Mouse (Mus musculus): ENCODE results near the gene Exoc4. TPM values are rescaled to one million over a fixed set of nuclear protein-coding genes. Genes with fewer than 3 reads are reported as not detected.

Gene Exoc4
- polyA plus RNA-seq, 1 experiment: 40.1 TPM

GRCm38 (mm10) chr6:33993842-33994241, 745.0 kb downstream of the Exoc4 start:
- Histone ChIP-seq H3ac (ENCODE audit: control insufficient read depth, insufficient read length) (no peak overlapping the region), H3K79me2 (ENCODE audit: control insufficient read depth, insufficient read depth) (no peaks in the 10 kb centered on the region), H3K27me3 (ENCODE audit: control insufficient read depth, insufficient read depth, insufficient read length) (peaks cover 7% of the 10 kb centered on the region), H3K4me2 (ENCODE audit: low read depth) (no peak overlapping the region), H3K4me3 (no peak overlapping the region), H3K36me3 (ENCODE audit: control insufficient read depth, insufficient read depth) (no peaks in the 10 kb centered on the region)
- no peak for TF ChIP-seq TCF3 (IDR thresholded peaks at IDR 0.05; ENCODE audit: insufficient read length, low read depth)

GRCm38 (mm10) chr6:33998590-33998989, 749.7 kb downstream of the Exoc4 start:
- Histone ChIP-seq H3K79me2 (ENCODE audit: control insufficient read depth, insufficient read depth) (no peaks in the 10 kb centered on the region), H3K27me3 (ENCODE audit: control insufficient read depth, insufficient read depth, insufficient read length) (peaks cover 7% of the 10 kb centered on the region), H3K4me2 (ENCODE audit: low read depth) (no peak overlapping the region), H3K36me3 (ENCODE audit: control insufficient read depth, insufficient read depth) (no peaks in the 10 kb centered on the region), H3ac (ENCODE audit: control insufficient read depth, insufficient read length) (no peak overlapping the region), H3K4me3 (no peak overlapping the region)
- TF ChIP-seq REST (IDR thresholded peaks at IDR 0.05; ENCODE audit: insufficient read depth, insufficient read length) (no peak), MYOD1 (IDR thresholded peaks at IDR 0.05; ENCODE audit: control insufficient read depth in 1 of 3, insufficient read length in 2 of 3, low read depth in 2 of 3) (no peak), POLR2A (IDR thresholded peaks at IDR 0.05; ENCODE audit: insufficient read length, low read depth) (no peak), CEBPB (IDR thresholded peaks at IDR 0.05; ENCODE audit: insufficient read depth, poor library complexity, severe bottlenecking) (no peak), MYOG (IDR thresholded peaks at IDR 0.05; ENCODE audit: control insufficient read depth in 1 of 3, insufficient read depth in 1 of 3, insufficient read length in 2 of 3, low read depth in 2 of 3) (no peak), USF1 (IDR thresholded peaks at IDR 0.05; ENCODE audit: low read depth) (no peak), TCF3 (IDR thresholded peaks at IDR 0.05; ENCODE audit: insufficient read length, low read depth) (no peak), SRF (IDR thresholded peaks at IDR 0.05; ENCODE audit: control insufficient read depth, insufficient read length, low read depth) (no peak), POLR2AphosphoS2 (IDR thresholded peaks at IDR 0.05; ENCODE audit: insufficient read length, low read depth) (no peak), TCF12 (IDR thresholded peaks at IDR 0.05; ENCODE audit: insufficient read depth, poor library complexity, severe bottlenecking) (no peak), MAX (IDR thresholded peaks at IDR 0.05; ENCODE audit: low read depth) (no peak), E2F4 (IDR thresholded peaks at IDR 0.05; ENCODE audit: insufficient read depth) (no peak)

- peaks cover 7% of the 10 kb centered on the region for H3K27me3 ChIP-seq (ENCODE audit: control insufficient read depth, insufficient read depth, insufficient read length)
- H3ac ChIP-seq (ENCODE audit: control insufficient read depth, insufficient read length): no peak overlapping the region
- no peaks in the 10 kb centered on the region for H3K79me2 ChIP-seq (ENCODE audit: control insufficient read depth, insufficient read depth)
- H3K36me3 ChIP-seq (ENCODE audit: control insufficient read depth, insufficient read depth): no peaks in the 10 kb centered on the region
- TF ChIP-seq MYOG (IDR thresholded peaks at IDR 0.05; ENCODE audit: control insufficient read depth in 1 of 3, insufficient read depth in 1 of 3, insufficient read length in 2 of 3, low read depth in 2 of 3) (no peak), TCF12 (IDR thresholded peaks at IDR 0.05; ENCODE audit: insufficient read depth, poor library complexity, severe bottlenecking) (no peak), TCF3 (IDR thresholded peaks at IDR 0.05; ENCODE audit: insufficient read length, low read depth) (no peak), MAX (IDR thresholded peaks at IDR 0.05; ENCODE audit: low read depth) (no peak), USF1 (IDR thresholded peaks at IDR 0.05; ENCODE audit: low read depth) (no peak), E2F4 (IDR thresholded peaks at IDR 0.05; ENCODE audit: insufficient read depth) (no peak)
- no peak overlapping the region for H3K4me2 ChIP-seq (ENCODE audit: low read depth)
- H3K4me3 ChIP-seq: no peak overlapping the region
Measured at GRCm38 (mm10) chr6:33999530-33999929, 750.6 kb downstream of the Exoc4 start.

- Histone ChIP-seq H3K4me3 (no peak overlapping the region), H3ac (ENCODE audit: control insufficient read depth, insufficient read length) (no peak overlapping the region), H3K36me3 (ENCODE audit: control insufficient read depth, insufficient read depth) (no peaks in the 10 kb centered on the region), H3K79me2 (ENCODE audit: control insufficient read depth, insufficient read depth) (no peaks in the 10 kb centered on the region), H3K4me2 (ENCODE audit: low read depth) (no peak overlapping the region), H3K27me3 (ENCODE audit: control insufficient read depth, insufficient read depth, insufficient read length) (no peaks in the 10 kb centered on the region)
- TF ChIP-seq TCF12 (IDR thresholded peaks at IDR 0.05; ENCODE audit: insufficient read depth, poor library complexity, severe bottlenecking) (no peak), POLR2AphosphoS2 (IDR thresholded peaks at IDR 0.05; ENCODE audit: insufficient read length, low read depth) (no peak), MYOD1 (IDR thresholded peaks at IDR 0.05; ENCODE audit: control insufficient read depth in 1 of 3, insufficient read length in 2 of 3, low read depth in 2 of 3) (no peak), MAX (IDR thresholded peaks at IDR 0.05; ENCODE audit: low read depth) (no peak), CEBPB (IDR thresholded peaks at IDR 0.05; ENCODE audit: insufficient read depth, poor library complexity, severe bottlenecking) (no peak), TCF3 (IDR thresholded peaks at IDR 0.05; ENCODE audit: insufficient read length, low read depth) (no peak), MYOG (IDR thresholded peaks at IDR 0.05; ENCODE audit: control insufficient read depth in 1 of 3, insufficient read depth in 1 of 3, insufficient read length in 2 of 3, low read depth in 2 of 3) (no peak), SRF (IDR thresholded peaks at IDR 0.05; ENCODE audit: control insufficient read depth, insufficient read length, low read depth) (no peak), USF1 (IDR thresholded peaks at IDR 0.05; ENCODE audit: low read depth) (no peak), POLR2A (IDR thresholded peaks at IDR 0.05; ENCODE audit: insufficient read length, low read depth) (no peak), REST (IDR thresholded peaks at IDR 0.05; ENCODE audit: insufficient read depth, insufficient read length) (no peak), E2F4 (IDR thresholded peaks at IDR 0.05; ENCODE audit: insufficient read depth) (no peak)
Measured at GRCm38 (mm10) chr6:34000644-34001043, 751.8 kb downstream of the Exoc4 start.

DNA sequence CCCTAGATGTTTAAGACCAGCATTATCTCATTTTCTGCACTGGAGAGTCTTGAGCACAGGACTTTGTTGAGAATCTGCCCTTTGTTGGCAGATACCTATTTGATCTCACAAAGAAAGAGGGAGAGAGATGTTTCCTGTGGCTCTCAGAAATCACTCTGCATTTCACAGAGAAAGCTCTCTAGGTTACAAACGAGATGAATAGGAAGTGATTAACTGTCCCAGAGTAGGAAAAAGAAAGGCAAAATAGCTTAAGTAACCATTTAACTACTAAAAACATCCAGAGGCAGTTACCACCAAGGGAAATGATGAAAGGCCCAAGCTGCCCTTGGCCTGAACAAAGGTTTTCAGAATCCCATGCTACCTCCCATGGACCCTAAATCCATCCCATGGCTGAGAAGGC, 754.1 kb downstream of the Exoc4 start:
- TF ChIP-seq MYOG (IDR thresholded peaks at IDR 0.05; ENCODE audit: control insufficient read depth in 1 of 3, insufficient read depth in 1 of 3, insufficient read length in 2 of 3, low read depth in 2 of 3) (no peak), REST (IDR thresholded peaks at IDR 0.05; ENCODE audit: insufficient read depth, insufficient read length) (no peak), SRF (IDR thresholded peaks at IDR 0.05; ENCODE audit: control insufficient read depth, insufficient read length, low read depth) (no peak), TCF12 (IDR thresholded peaks at IDR 0.05; ENCODE audit: insufficient read depth, poor library complexity, severe bottlenecking) (no peak), POLR2AphosphoS2 (IDR thresholded peaks at IDR 0.05; ENCODE audit: insufficient read length, low read depth) (no peak), USF1 (IDR thresholded peaks at IDR 0.05; ENCODE audit: low read depth) (no peak), CEBPB (IDR thresholded peaks at IDR 0.05; ENCODE audit: insufficient read depth, poor library complexity, severe bottlenecking) (no peak), MYOD1 (IDR thresholded peaks at IDR 0.05; ENCODE audit: control insufficient read depth in 1 of 3, insufficient read length in 2 of 3, low read depth in 2 of 3) (no peak)
- no peaks in the 10 kb centered on the region for H3K79me2 ChIP-seq (ENCODE audit: control insufficient read depth, insufficient read depth)
- no peaks in the 10 kb centered on the region for H3K27me3 ChIP-seq (ENCODE audit: control insufficient read depth, insufficient read depth, insufficient read length)
- H3K36me3 ChIP-seq (ENCODE audit: control insufficient read depth, insufficient read depth): no peaks in the 10 kb centered on the region
- no peak overlapping the region for H3K4me3 ChIP-seq
- no peak overlapping the region for H3K4me2 ChIP-seq (ENCODE audit: low read depth)
- H3ac ChIP-seq (ENCODE audit: control insufficient read depth, insufficient read length): no peak overlapping the region
